Mouse (Mus musculus) embryonic facial prominence, embryonic 11.5 days (tissue): Measurements from ENCODE around the gene Cnr2. TPM values are rescaled to one million over a fixed set of nuclear protein-coding genes. Genes with fewer than 3 reads are reported as not detected.

Experiments
- ATAC-seq: fragments of 200-750 bp; cut with Nextera tagmentation; replicated peaks from 2 replicates; pipeline ENCODE4 v1.8.0; 2017; ENCODE audit warnings: low read depth; ENCODE audit not compliant: insufficient number of reproducible peaks, low FRiP score, low TSS enrichment
- DNase-seq: peaks from one replicate; pipeline ENCODE4 v3.0.0-alpha.2; 2015; ENCODE audit warnings: low spot score
- H3K27ac ChIP-seq: fragments of 300-500 bp; sonication (generic); replicated peaks from 2 replicates; pipeline ENCODE4 v1.5.1; 2014; ENCODE audit warnings: mild to moderate bottlenecking, low read depth, low read length, control low read depth
- H3K27me3 ChIP-seq: fragments of 300-500 bp; sonication (generic); 2 replicates; pipeline ENCODE4 v1.6.1; 2014; ENCODE audit warnings: mild to moderate bottlenecking, low read length, moderate library complexity, mixed read lengths; ENCODE audit not compliant: control insufficient read depth, insufficient read depth
- H3K36me3 ChIP-seq: fragments of 300-500 bp; sonication (generic); replicated peaks from 2 replicates; pipeline ENCODE4 v1.6.1; 2014; ENCODE audit warnings: low read depth, mild to moderate bottlenecking, low read length, moderate library complexity, mixed read lengths; ENCODE audit not compliant: control insufficient read depth, insufficient read depth
- H3K4me1 ChIP-seq: fragments of 300-500 bp; sonication (generic); 2 replicates; pipeline ENCODE4 v1.6.1; 2014; ENCODE audit warnings: low read length, mixed read lengths; ENCODE audit not compliant: control insufficient read depth, insufficient read depth
- H3K4me2 ChIP-seq: fragments of 300-500 bp; sonication (generic); 2 replicates; pipeline ENCODE4 v1.6.1; 2014; ENCODE audit warnings: low read depth, mild to moderate bottlenecking, control low read depth, low read length, moderate library complexity
- H3K4me3 ChIP-seq: fragments of 300-500 bp; sonication (generic); 2 replicates; pipeline ENCODE4 v1.5.1; 2014; ENCODE audit warnings: low read depth, low read length, control low read depth
- H3K9ac ChIP-seq: fragments of 300-500 bp; sonication (generic); replicated peaks from 2 replicates; pipeline ENCODE4 v1.6.1; 2014; ENCODE audit warnings: mild to moderate bottlenecking, control low read depth, low read length
- H3K9me3 ChIP-seq: fragments of 300-500 bp; sonication (generic); replicated peaks from 2 replicates; pipeline ENCODE4 v1.6.1; 2016; ENCODE audit warnings: mild to moderate bottlenecking, low read length, inconsistent platforms, mixed read lengths; ENCODE audit not compliant: control insufficient read depth
- WGBS: fragments of 180-500 bp; shearing (Covaris S2); extraction: QIAGEN DNeasy Blood & Tissue Kit; methylation state at CpG from one replicate; pipeline ENCODE4 v1.1.7; 2014; 5-methylcytosine and 5-hydroxymethylcytosine counted together
- polyA plus RNA-seq: library from polyadenylated mRNA; unstranded; fragments of >200 nt; fragmentation: Nextera tagmentation; extraction: Ambion mirVana; gene quantifications from 2 replicates; pipeline ENCODE4 v1.2.1, GENCODE M21; 2014

Gene Cnr2
- 0.25 and 0.43 TPM in 2 replicates for polyA plus RNA-seq

DNA sequence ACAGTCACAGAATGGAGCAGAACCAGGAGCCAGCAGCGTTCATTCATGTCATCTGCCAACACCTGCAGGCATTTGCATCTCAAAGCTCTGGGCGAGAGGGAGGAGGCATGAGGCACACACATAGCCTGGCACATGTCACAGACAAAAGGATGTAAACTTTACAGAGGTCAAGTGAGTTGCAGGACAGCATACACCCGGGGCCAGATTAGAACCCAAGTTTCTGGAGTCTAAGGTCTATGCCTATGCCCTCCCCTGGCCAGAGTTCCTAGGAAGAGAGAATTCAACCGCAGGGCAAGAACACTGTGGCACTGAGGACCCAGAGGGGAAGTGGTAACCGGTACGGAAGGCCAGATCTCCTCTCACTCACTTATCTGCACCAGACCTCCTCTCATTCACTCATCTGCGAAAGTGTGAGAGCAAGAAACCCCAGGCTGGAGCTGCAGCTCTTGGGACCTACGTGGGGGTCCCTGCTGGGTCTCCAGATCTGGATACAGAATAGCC lies at the start of gene Cnr2:
TSS of gene Cnr2 (plus strand) at position 324 of the 501 bp plus-strand sequence.
- H3K27ac ChIP-seq = no peak within 1 kb of the TSS
- no peak within 1 kb of the TSS for H3K4me3 ChIP-seq
- H3K9ac ChIP-seq = no peak within 1 kb of the TSS
- H3K36me3 ChIP-seq = no peaks in the 10 kb centered on the region
- ATAC-seq = no peak
- H3K9me3 ChIP-seq = no peaks in the 10 kb centered on the region
- no peaks in the 10 kb centered on the region for H3K27me3 ChIP-seq
- H3K4me1 ChIP-seq = no peaks in the 10 kb centered on the region
- no peak within 1 kb of the TSS for H3K4me2 ChIP-seq
- DNase-seq = no peak
- 59% methylated on average over 8 of the region's 8 CpGs for WGBS

DNA sequence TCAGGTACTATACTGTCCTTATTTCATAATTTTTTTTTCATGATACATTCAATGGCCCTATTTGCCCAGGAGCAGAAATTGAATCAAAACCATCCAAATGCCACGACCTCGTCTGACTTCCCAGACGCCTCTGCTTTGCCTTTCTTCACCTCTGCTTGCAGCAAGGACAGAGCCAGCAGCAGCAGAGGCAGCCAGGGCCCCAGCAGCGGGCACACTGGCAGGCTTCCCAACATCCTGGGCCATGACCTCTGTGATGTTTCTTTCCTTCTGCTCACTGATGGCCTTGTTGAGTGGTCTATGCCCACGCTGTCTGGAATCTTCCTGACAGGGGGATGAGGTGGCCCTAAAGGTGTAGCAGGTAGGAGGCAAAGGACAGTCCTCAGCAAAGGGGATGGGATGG lies 47.6 kb upstream of the Cnr2 start:
- no peaks in the 10 kb centered on the region for H3K27me3 ChIP-seq
- no peaks in the 10 kb centered on the region for H3K36me3 ChIP-seq
- DNase-seq (no peak), ATAC-seq (no peak)
- H3K9me3 ChIP-seq = no peaks in the 10 kb centered on the region
- no peak overlapping the region for H3K4me3 ChIP-seq
- WGBS = 62% methylated on average over 5 of the region's 5 CpGs
- H3K4me1 ChIP-seq = no peaks in the 10 kb centered on the region
- H3K27ac ChIP-seq = no peak overlapping the region
- H3K9ac ChIP-seq = no peak overlapping the region
- H3K4me2 ChIP-seq = no peak overlapping the region

DNA sequence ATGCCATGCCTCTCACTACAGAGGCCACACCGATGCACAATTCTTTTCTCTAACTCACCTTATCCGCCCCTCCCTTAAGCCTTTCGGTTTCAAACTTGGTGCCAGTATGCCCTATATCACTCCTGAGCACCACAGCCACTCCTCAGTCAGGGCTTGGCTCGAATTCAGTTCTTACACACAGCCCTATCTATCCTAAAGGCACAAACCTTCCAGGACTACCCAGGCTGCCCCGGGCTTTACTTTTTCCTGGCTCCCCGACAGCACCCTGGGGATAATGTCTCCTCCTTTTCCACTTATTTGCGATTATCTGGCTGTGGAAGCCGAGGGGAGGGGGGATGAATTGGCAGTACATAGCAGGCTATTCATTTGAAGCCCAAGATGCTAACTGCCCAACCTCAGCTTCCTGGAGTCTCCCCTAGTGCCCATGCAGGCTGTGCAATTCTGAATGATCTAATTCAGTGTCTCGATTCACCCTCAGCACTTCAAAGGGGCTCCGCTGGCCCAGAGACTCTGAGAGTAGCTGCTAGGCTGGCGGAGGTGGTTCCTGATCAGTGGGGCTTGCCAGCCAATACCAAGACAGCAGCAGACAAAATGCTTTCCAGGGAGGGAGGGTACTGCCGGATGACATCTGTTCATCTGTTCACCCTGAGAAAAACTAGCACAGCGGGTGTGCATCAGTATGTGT lies 44.6 kb upstream of the Cnr2 start:
- H3K4me3 ChIP-seq = no peak overlapping the region
- H3K4me1 ChIP-seq = no peaks in the 10 kb centered on the region
- H3K9ac ChIP-seq = peak overlapping the region; percentile 34
- ATAC-seq = no peak
- no peak overlapping the region for H3K27ac ChIP-seq
- no peaks in the 10 kb centered on the region for H3K9me3 ChIP-seq
- no peaks in the 10 kb centered on the region for H3K36me3 ChIP-seq
- H3K4me2 ChIP-seq = no peak overlapping the region
- no peaks in the 10 kb centered on the region for H3K27me3 ChIP-seq
- WGBS = 33% methylated on average over 13 of the region's 13 CpGs
- DNase-seq = no peak

DNA sequence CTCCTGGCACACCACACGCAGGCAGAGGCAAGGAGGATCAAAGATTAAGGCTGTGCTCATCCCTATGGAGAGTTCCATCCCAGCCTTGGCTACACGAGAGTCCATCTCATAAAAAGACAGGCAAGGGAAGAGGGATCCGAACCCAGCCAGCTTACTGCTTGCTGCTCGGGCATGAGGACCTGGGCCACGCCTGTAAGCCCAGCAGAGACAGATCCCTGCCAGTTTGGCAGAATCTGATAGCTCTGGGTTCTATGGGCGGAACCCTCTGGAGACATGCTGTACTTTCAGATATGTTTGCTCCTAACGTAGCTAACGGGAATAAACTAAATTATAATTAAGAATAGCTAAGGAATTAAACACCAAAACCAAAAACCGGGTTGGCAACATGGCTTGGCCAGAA lies 43.3 kb upstream of the Cnr2 start:
- Histone ChIP-seq H3K9ac (no peak overlapping the region), H3K36me3 (no peaks in the 10 kb centered on the region), H3K4me3 (no peak overlapping the region), H3K4me1 (no peaks in the 10 kb centered on the region), H3K27me3 (no peaks in the 10 kb centered on the region), H3K9me3 (no peaks in the 10 kb centered on the region), H3K27ac (no peak overlapping the region), H3K4me2 (no peak overlapping the region)
- DNase-seq (no peak), ATAC-seq (no peak)
- 87% methylated on average over 9 of the region's 9 CpGs for WGBS

DNA sequence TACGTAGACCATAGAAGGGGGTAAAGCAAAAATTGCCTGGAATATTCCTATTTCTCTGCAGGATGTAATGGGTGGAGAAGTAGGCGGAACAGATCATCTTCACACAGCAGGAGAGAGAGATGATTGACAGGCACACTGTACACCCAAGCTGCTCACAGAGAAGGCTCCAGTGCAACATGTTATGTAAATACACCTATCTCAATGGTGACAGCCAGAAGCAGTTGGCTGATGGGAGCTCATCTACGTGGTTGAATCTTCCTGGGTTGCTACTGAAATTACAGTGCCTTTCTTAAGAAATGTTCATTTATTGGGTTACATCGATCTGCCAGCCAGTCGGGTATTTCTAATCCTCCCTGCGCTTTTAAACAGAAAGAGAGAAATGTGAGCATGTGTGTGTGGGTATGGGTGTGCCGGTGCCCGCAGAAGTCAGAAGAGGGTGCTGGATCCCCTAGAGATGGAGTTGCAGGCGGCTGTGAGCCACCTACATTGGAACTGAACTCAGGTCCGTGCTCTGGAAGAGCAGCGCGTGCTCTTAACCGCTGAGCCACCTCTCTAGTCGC lies 41.1 kb upstream of the Cnr2 start:
- no peaks in the 10 kb centered on the region for H3K36me3 ChIP-seq
- no peak overlapping the region; the same call in 1 of the 2 replicates for H3K9ac ChIP-seq
- no peaks in the 10 kb centered on the region for H3K9me3 ChIP-seq
- WGBS = 92% methylated on average over 14 of the region's 14 CpGs
- ATAC-seq (no peak), DNase-seq (no peak)
- H3K27ac ChIP-seq = no peak overlapping the region; the same call in 1 of the 2 replicates
- no peak overlapping the region for H3K4me3 ChIP-seq
- peaks cover 3% of the 10 kb centered on the region for H3K4me1 ChIP-seq
- H3K4me2 ChIP-seq = no peak overlapping the region
- H3K27me3 ChIP-seq = no peaks in the 10 kb centered on the region

DNA sequence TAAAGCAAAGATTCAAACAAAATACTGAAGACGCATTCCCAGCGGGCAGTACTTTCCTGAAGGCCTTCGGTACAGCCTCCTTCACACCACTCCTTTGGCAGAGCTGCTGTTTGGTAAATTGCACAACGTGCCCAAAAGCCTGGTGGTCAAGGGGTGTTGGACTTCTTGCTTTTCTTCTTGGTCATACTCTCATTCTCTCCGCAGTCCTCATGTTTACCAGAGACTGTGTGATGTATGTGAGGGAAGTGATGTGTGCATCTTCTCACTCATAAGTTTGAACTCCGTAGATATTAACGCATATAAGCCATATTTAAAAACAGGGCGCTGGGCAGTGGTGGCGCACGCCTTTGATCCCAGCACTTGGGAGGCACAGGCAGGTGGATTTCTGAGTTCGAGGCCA lies 40.6 kb upstream of the Cnr2 start:
- no peak for ATAC-seq
- Histone ChIP-seq H3K4me3 (no peak overlapping the region), H3K4me2 (no peak overlapping the region; the same call in 1 of the 2 replicates), H3K4me1 (peaks cover 3% of the 10 kb centered on the region), H3K27ac (no peak overlapping the region), H3K36me3 (no peaks in the 10 kb centered on the region; the same call in 1 of the 2 replicates), H3K9me3 (no peaks in the 10 kb centered on the region), H3K27me3 (no peaks in the 10 kb centered on the region), H3K9ac (peak overlapping the region; percentile 92)
- no peak for DNase-seq
- WGBS = 74% methylated on average over 11 of the region's 11 CpGs

DNA sequence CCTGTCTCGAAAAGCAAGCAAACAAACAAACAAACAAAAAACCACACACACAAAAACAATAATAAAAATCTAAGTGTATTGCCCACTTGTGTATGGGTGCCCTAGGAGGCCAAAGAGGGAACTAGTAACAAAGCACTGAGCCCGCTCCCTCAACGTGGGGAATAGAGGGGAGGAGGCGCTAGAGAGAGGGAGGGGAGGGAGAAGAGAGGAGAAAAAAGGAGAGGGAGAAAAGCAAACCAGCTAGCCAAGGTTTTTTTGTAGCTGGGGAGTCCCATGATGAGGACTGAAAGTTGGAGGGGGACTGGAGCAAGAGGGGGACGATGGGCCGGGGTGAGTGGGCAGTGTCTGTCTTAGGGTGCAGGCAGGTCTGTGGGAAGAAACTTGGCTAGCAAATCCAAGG lies 40.1 kb upstream of the Cnr2 start:
- 13% methylated on average over 6 of the region's 6 CpGs for WGBS
- no peaks in the 10 kb centered on the region for H3K27me3 ChIP-seq
- peaks cover 2% of the 10 kb centered on the region; the same call in 1 of the 2 replicates for H3K36me3 ChIP-seq
- DNase-seq (peak; percentile 75), ATAC-seq (peak; percentile 15; the same call in 1 of the 2 replicates)
- peak overlapping the region; percentile 92 for H3K9ac ChIP-seq
- peak overlapping the region; percentile 96 for H3K4me3 ChIP-seq
- peak overlapping the region; percentile 100 for H3K27ac ChIP-seq
- peaks cover 5% of the 10 kb centered on the region for H3K4me1 ChIP-seq
- peak overlapping the region; percentile 82 for H3K4me2 ChIP-seq
- no peaks in the 10 kb centered on the region for H3K9me3 ChIP-seq
